Mouse (Mus musculus) stomach, postnatal 0 days (tissue): ENCODE data around the gene Gda. TPM values are rescaled to one million over a fixed set of nuclear protein-coding genes. Genes with fewer than 3 reads are reported as not detected.

Experiments used
- ATAC-seq: fragments of 200-750 bp; cut with Nextera tagmentation; 2 replicates; pipeline ENCODE4 v1.8.0; 2017; ENCODE audit not compliant: low FRiP score, low TSS enrichment
- DNase-seq: peaks from one replicate; pipeline ENCODE4 v3.0.0-alpha.2; 2016; ENCODE audit warnings: low spot score
- H3K27ac ChIP-seq: fragments of 300-500 bp; sonication (generic); replicated peaks from 2 replicates; pipeline ENCODE4 v1.5.1; 2014; ENCODE audit warnings: mild to moderate bottlenecking, control low read depth
- H3K27me3 ChIP-seq: fragments of 300-500 bp; sonication (generic); 2 replicates; pipeline ENCODE4 v1.6.1; 2014; ENCODE audit warnings: low read length; ENCODE audit not compliant: control insufficient read depth, insufficient read depth
- H3K36me3 ChIP-seq: fragments of 300-500 bp; sonication (generic); 2 replicates; pipeline ENCODE4 v1.6.1; 2014; ENCODE audit warnings: low read length, mixed read lengths; ENCODE audit not compliant: control insufficient read depth, insufficient read depth
- H3K4me1 ChIP-seq: fragments of 300-500 bp; sonication (generic); replicated peaks from 2 replicates; pipeline ENCODE4 v1.6.1; 2014; ENCODE audit warnings: antibody characterized with exemption; ENCODE audit not compliant: control insufficient read depth, insufficient read depth
- H3K4me2 ChIP-seq: fragments of 300-500 bp; sonication (generic); replicated peaks from 2 replicates; pipeline ENCODE4 v1.6.1; 2014; ENCODE audit warnings: low read depth, mild to moderate bottlenecking, control low read depth, moderate library complexity
- H3K4me3 ChIP-seq: fragments of 300-500 bp; sonication (generic); 2 replicates; pipeline ENCODE4 v1.5.1; 2014; ENCODE audit warnings: low read depth, low read length, control low read depth
- H3K9ac ChIP-seq: fragments of 300-500 bp; sonication (generic); 2 replicates; pipeline ENCODE4 v1.6.1; 2014; ENCODE audit warnings: mild to moderate bottlenecking, low read length, control low read depth, mixed read lengths
- H3K9me3 ChIP-seq: fragments of 300-500 bp; sonication (generic); 2 replicates; pipeline ENCODE4 v1.6.1; 2016; ENCODE audit warnings: low read length; ENCODE audit not compliant: control insufficient read depth
- CTCF ChIP-seq: IDR thresholded peaks from 2 replicates; pipeline ENCODE4 v1.5.1; 2016; ENCODE audit warnings: antibody characterized with exemption, low read depth, mild to moderate bottlenecking, moderate library complexity
- EP300 ChIP-seq: optimal IDR thresholded peaks from 2 replicates; pipeline ENCODE3; 2016; ENCODE audit warnings: antibody characterized with exemption
- WGBS: fragments of 180-500 bp; shearing (Covaris S2); extraction: QIAGEN DNeasy Blood & Tissue Kit; methylation state at CpG from one replicate; pipeline ENCODE4 v1.1.7; 2014; 5-methylcytosine and 5-hydroxymethylcytosine counted together
- polyA plus RNA-seq: library from polyadenylated mRNA; unstranded; fragments of >200 nt; fragmentation: Nextera tagmentation; extraction: Ambion mirVana; gene quantifications from 2 replicates; pipeline ENCODE4 v1.2.1, GENCODE M21; 2015

The Gda gene
- polyA plus RNA-seq, 1 experiment from 2014 or later: 0.22 TPM

GRCm38 (mm10) chr19:21396364-21396763, 76.9 kb downstream of the Gda start:
- ATAC-seq: no peak
- DNase-seq: no peak
- no peak overlapping the region for H3K4me3 ChIP-seq
- no peak overlapping the region for H3K9ac ChIP-seq
- 90% methylated on average over 7 of the region's 7 CpGs for WGBS
- no peak overlapping the region for H3K4me2 ChIP-seq
- H3K36me3 ChIP-seq: no peaks in the 10 kb centered on the region
- TF ChIP-seq CTCF (no peak), EP300 (no peak)
- H3K9me3 ChIP-seq: no peaks in the 10 kb centered on the region
- H3K4me1 ChIP-seq: no peaks in the 10 kb centered on the region
- H3K27ac ChIP-seq: no peak overlapping the region
- H3K27me3 ChIP-seq: no peaks in the 10 kb centered on the region

GRCm38 (mm10) chr19:21390904-21391303, 82.3 kb downstream of the Gda start:
- H3K4me2 ChIP-seq: no peak overlapping the region
- H3K27me3 ChIP-seq: no peaks in the 10 kb centered on the region
- H3K36me3 ChIP-seq: no peaks in the 10 kb centered on the region
- H3K9me3 ChIP-seq: no peaks in the 10 kb centered on the region
- H3K4me3 ChIP-seq: no peak overlapping the region
- no peaks in the 10 kb centered on the region for H3K4me1 ChIP-seq
- ATAC-seq (no peak), DNase-seq (no peak)
- 90% methylated on average over 7 of the region's 7 CpGs for WGBS
- no peak overlapping the region for H3K9ac ChIP-seq
- no peak for TF ChIP-seq CTCF
- TF ChIP-seq EP300: no peak
- H3K27ac ChIP-seq: no peak overlapping the region

GRCm38 (mm10) chr19:21386842-21387241, 86.4 kb downstream of the Gda start:
- ATAC-seq: no peak
- no peak for DNase-seq
- 67% methylated on average over 2 of the region's 2 CpGs for WGBS

GRCm38 (mm10) chr19:21384231-21384630, 89.0 kb downstream of the Gda start:
- no peak overlapping the region for H3K27ac ChIP-seq

More at GRCm38 (mm10) chr19:21386842-21387241, 86.4 kb downstream of the Gda start:
- Histone ChIP-seq H3K9ac (no peak overlapping the region), H3K27me3 (no peaks in the 10 kb centered on the region), H3K4me3 (no peak overlapping the region), H3K4me1 (no peaks in the 10 kb centered on the region), H3K9me3 (no peaks in the 10 kb centered on the region), H3K27ac (no peak overlapping the region), H3K4me2 (no peak overlapping the region), H3K36me3 (no peaks in the 10 kb centered on the region)
- TF ChIP-seq CTCF: no peak
- TF ChIP-seq EP300: no peak

GRCm38 (mm10) chr19:21383491-21384226, 89.6 kb downstream of the Gda start:
- WGBS: 77% methylated on average over 6 of the region's 6 CpGs
- no peak overlapping the region for H3K27ac ChIP-seq
- no peaks in the 10 kb centered on the region for H3K36me3 ChIP-seq
- H3K4me3 ChIP-seq: no peak overlapping the region
- TF ChIP-seq EP300 (no peak), CTCF (no peak)
- DNase-seq (no peak), ATAC-seq (no peak)
- H3K27me3 ChIP-seq: no peaks in the 10 kb centered on the region
- no peak overlapping the region for H3K4me2 ChIP-seq
- H3K4me1 ChIP-seq: no peaks in the 10 kb centered on the region
- H3K9ac ChIP-seq: no peak overlapping the region
- no peaks in the 10 kb centered on the region for H3K9me3 ChIP-seq

More at GRCm38 (mm10) chr19:21384231-21384630, 89.0 kb downstream of the Gda start:
- H3K36me3 ChIP-seq: no peaks in the 10 kb centered on the region
- TF ChIP-seq CTCF (no peak), EP300 (no peak)
- no peak overlapping the region for H3K4me2 ChIP-seq
- no peak overlapping the region for H3K9ac ChIP-seq
- no peaks in the 10 kb centered on the region for H3K9me3 ChIP-seq
- no peak overlapping the region for H3K4me3 ChIP-seq
- no peak for ATAC-seq
- H3K27me3 ChIP-seq: no peaks in the 10 kb centered on the region
- DNase-seq: no peak
- H3K4me1 ChIP-seq: no peaks in the 10 kb centered on the region
- 84% methylated on average over 3 of the region's 3 CpGs for WGBS

- Histone ChIP-seq H3K36me3 (no peaks in the 10 kb centered on the region), H3K4me3 (no peak overlapping the region), H3K4me2 (no peak overlapping the region), H3K27ac (no peak overlapping the region), H3K9me3 (no peaks in the 10 kb centered on the region), H3K9ac (no peak overlapping the region), H3K4me1 (no peaks in the 10 kb centered on the region), H3K27me3 (no peaks in the 10 kb centered on the region)
- TF ChIP-seq CTCF: no peak
- no peak for TF ChIP-seq EP300
- DNase-seq (no peak), ATAC-seq (no peak)
- 55% methylated on average over 2 of the region's 2 CpGs for WGBS
These were observed 91.5 kb downstream of the Gda start for GRCm38 (mm10) chr19:21381696-21382095.
